Mouse (Mus musculus): ENCODE results near the gene Rrp12.

- TF ChIP-seq CTCF (IDR thresholded peaks at IDR 0.05; ENCODE audit: low read depth), result 0 out of 2 replicates have a peak, but pooled peaks have one; percentile 8
- TF ChIP-seq EP300 (IDR thresholded peaks at IDR 0.05; ENCODE audit: low read depth), result no peak; the same call in 1 of the 2 replicates
These were observed 15.5 kb upstream of the Rrp12 start, which contains the start of gene Pgam1 for GRCm38 (mm10) chr19:41911178-41912073.

Data from liver, postnatal 0 days (tissue).